Mouse (Mus musculus) midbrain, embryonic 13.5 days (tissue): ENCODE measurements at regions not wholly inside any gene's neighbourhood (a gene's known extent, or its start where the extent isn't known, plus 50 kb on each side); places are given as distances from the start of the nearest gene placed in this dataset.
A peak's percentile ranks its signal among the peaks of the same experiment; 100 is the strongest.
"Not testable (repeated sequence)": the region's sequence is repeated elsewhere in the genome, so short reads cannot be mapped to it uniquely, and the experiment has no call there.

Source experiments
- ATAC-seq: fragments of 200-750 bp; cut with Nextera tagmentation; 2 replicates; pipeline ENCODE4 v1.8.0; 2017; ENCODE audit warnings: mild to moderate bottlenecking, moderate TSS enrichment, moderate library complexity
- H3K27ac ChIP-seq: fragments of 300-500 bp; sonication (generic); 2 replicates; pipeline ENCODE4 v1.5.1; 2015; ENCODE audit warnings: inconsistent platforms, mild to moderate bottlenecking, moderate library complexity
- H3K27me3 ChIP-seq: fragments of 300-500 bp; sonication (generic); 2 replicates; pipeline ENCODE4 v1.6.1; 2015; ENCODE audit warnings: mild to moderate bottlenecking, inconsistent platforms
- H3K36me3 ChIP-seq: fragments of 300-500 bp; sonication (generic); 2 replicates; pipeline ENCODE4 v1.6.1; 2015; ENCODE audit warnings: mild to moderate bottlenecking, inconsistent platforms
- H3K4me1 ChIP-seq: fragments of 300-500 bp; sonication (generic); replicated peaks from 2 replicates; pipeline ENCODE4 v1.6.1; 2015; ENCODE audit warnings: inconsistent platforms
- H3K4me2 ChIP-seq: fragments of 300-500 bp; sonication (generic); replicated peaks from 2 replicates; pipeline ENCODE4 v1.6.1; 2015; ENCODE audit warnings: moderate library complexity, mild to moderate bottlenecking, inconsistent platforms
- H3K4me3 ChIP-seq: fragments of 300-500 bp; sonication (generic); replicated peaks from 2 replicates; pipeline ENCODE4 v1.5.1; 2015; ENCODE audit warnings: mild to moderate bottlenecking, inconsistent platforms
- H3K9ac ChIP-seq: fragments of 300-500 bp; sonication (generic); replicated peaks from 2 replicates; pipeline ENCODE4 v1.6.1; 2015; ENCODE audit warnings: mild to moderate bottlenecking, inconsistent platforms
- H3K9me3 ChIP-seq: fragments of 300-500 bp; sonication (generic); 2 replicates; pipeline ENCODE4 v1.6.1; 2016; ENCODE audit warnings: mild to moderate bottlenecking, inconsistent platforms
- WGBS: fragments of 180-500 bp; shearing (Covaris S2); methylation state at CpG from one replicate; pipeline ENCODE4 v1.1.7; 2015; 5-methylcytosine and 5-hydroxymethylcytosine counted together

DNA sequence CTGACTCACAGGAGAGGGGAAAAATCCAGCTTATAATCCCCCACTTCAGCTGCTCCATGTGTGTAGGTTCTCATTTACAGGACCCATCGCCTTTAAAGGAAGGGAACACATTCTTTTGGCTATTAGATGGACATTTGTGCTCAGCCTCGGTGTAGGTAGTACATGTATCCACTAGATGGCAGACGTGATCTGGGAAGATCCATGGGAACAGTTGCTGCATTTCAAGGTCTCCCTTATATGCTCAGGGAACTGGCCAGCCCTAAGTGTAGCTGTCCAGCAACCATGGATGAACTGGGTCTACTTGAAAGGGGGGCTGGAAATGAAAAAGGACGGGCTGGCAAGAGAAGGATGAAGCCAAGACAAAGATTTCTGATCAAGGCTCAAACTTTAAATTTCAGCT is 124.0 kb downstream of the Akain1 start:
- Histone ChIP-seq H3K36me3 (no peaks in the 10 kb centered on the region), H3K4me1 (no peaks in the 10 kb centered on the region), H3K27me3 (no peaks in the 10 kb centered on the region), H3K9me3 (no peaks in the 10 kb centered on the region), H3K4me3 (no peak overlapping the region), H3K9ac (no peak overlapping the region), H3K4me2 (no peak overlapping the region), H3K27ac (no peak overlapping the region)
- WGBS, result 17% methylated on average over 4 of the region's 4 CpGs
- peak; percentile 90 for ATAC-seq

DNA sequence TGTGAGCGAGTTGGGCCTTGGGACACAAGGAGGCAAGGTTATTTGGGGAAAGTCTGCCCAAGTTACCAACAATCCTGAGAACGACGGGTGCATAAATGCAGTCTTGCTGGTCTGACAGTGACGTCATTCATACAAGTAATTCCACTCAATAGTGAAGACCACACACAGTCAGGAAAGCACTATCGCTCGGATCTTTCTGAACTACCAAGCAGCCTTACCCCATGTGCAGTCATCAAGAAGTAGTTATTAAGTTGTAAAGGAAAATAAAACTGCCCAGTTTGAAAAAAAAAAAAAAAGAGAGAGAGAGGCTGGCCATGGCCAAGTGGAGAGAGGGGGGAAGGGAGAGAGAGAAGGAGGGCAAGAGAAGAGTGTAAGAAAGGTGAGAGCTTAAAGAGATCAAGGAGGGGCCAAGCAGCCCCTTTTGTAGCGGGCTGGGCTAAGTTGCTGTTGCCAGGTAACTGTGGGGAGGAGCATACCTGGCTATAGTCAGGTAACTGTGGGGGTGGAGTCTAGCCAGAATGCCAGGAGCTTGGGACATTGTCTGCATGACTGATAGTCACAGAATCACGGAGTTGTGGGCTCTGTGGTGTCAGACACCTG is 132.0 kb downstream of the Akain1 start:
- not testable (repeated sequence) for H3K4me2 ChIP-seq, ATAC-seq, H3K36me3 ChIP-seq, H3K9ac ChIP-seq, H3K27ac ChIP-seq, H3K27me3 ChIP-seq, H3K4me1 ChIP-seq, H3K4me3 ChIP-seq, H3K9me3 ChIP-seq
- WGBS, result 70% methylated on average over 8 of the region's 8 CpGs

- Histone ChIP-seq H3K4me2 (no peak overlapping the region), H3K9me3 (no peaks in the 10 kb centered on the region), H3K9ac (no peak overlapping the region), H3K4me1 (no peaks in the 10 kb centered on the region), H3K27me3 (no peaks in the 10 kb centered on the region), H3K27ac (no peak overlapping the region), H3K36me3 (no peaks in the 10 kb centered on the region), H3K4me3 (no peak overlapping the region)
- WGBS, result 79% methylated on average over 4 of the region's 4 CpGs
- ATAC-seq, result no peak
Measured at GRCm38 (mm10) chr17:69590553-69590952, 151.4 kb downstream of the Akain1 start.

DNA sequence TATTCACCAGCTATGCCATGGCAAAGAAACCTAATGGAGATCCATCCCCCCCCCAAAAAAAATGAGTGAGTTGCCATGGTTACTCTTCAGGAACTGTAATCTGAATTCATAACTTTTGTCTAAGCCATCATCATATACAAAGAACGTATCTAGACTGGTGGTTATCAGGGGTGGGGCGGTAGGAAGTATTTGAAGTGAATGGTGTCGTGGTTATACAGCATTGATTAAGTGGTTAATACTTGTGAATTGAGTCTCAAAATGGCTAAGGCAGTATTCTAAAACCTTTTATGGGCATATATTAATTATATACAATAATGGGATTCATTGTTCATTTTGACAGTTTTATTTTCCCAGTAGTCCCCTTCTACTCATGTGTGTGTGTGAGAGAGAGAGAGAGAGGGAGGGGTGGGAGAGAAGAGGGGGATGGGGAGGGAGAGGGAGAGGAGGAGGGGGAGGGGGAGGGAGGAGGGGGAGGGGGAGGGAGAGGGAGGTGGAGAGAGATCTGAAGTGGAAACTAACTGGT is 158.7 kb downstream of the Akain1 start:
- Histone ChIP-seq H3K36me3 (no peaks in the 10 kb centered on the region), H3K27me3 (no peaks in the 10 kb centered on the region), H3K4me1 (no peaks in the 10 kb centered on the region), H3K4me2 (no peak overlapping the region), H3K27ac (no peak overlapping the region), H3K9ac (no peak overlapping the region), H3K9me3 (no peaks in the 10 kb centered on the region), H3K4me3 (no peak overlapping the region)
- WGBS, result 87% methylated on average over 3 of the region's 3 CpGs
- ATAC-seq, result no peak

GRCm38 (mm10) chr17:69598461-69598860 is 159.3 kb downstream of the Akain1 start:
- H3K27ac ChIP-seq, result no peak overlapping the region
- WGBS, result 97% methylated on average over 5 of the region's 5 CpGs
- ATAC-seq, result no peak
- H3K9ac ChIP-seq, result no peak overlapping the region
- no peak overlapping the region for H3K4me3 ChIP-seq
- H3K4me1 ChIP-seq, result no peaks in the 10 kb centered on the region
- H3K4me2 ChIP-seq, result no peak overlapping the region
- H3K9me3 ChIP-seq, result no peaks in the 10 kb centered on the region
- no peaks in the 10 kb centered on the region for H3K27me3 ChIP-seq
- H3K36me3 ChIP-seq, result no peaks in the 10 kb centered on the region

- Histone ChIP-seq H3K4me2 (no peak overlapping the region), H3K9ac (no peak overlapping the region), H3K36me3 (no peaks in the 10 kb centered on the region), H3K4me1 (no peaks in the 10 kb centered on the region), H3K27ac (no peak overlapping the region), H3K9me3 (no peaks in the 10 kb centered on the region), H3K27me3 (no peaks in the 10 kb centered on the region), H3K4me3 (no peak overlapping the region)
- no peak for ATAC-seq
Measured at GRCm38 (mm10) chr17:69603596-69603995, 164.5 kb downstream of the Akain1 start.

GRCm38 (mm10) chr17:69604698-69605097 is 165.6 kb downstream of the Akain1 start:
- 62% methylated on average over 6 of the region's 6 CpGs for WGBS
- no peaks in the 10 kb centered on the region for H3K27me3 ChIP-seq
- no peak overlapping the region for H3K27ac ChIP-seq
- no peak overlapping the region for H3K4me2 ChIP-seq
- H3K9me3 ChIP-seq, result no peaks in the 10 kb centered on the region
- ATAC-seq, result no peak
- H3K4me1 ChIP-seq, result no peaks in the 10 kb centered on the region
- no peak overlapping the region for H3K4me3 ChIP-seq
- no peaks in the 10 kb centered on the region for H3K36me3 ChIP-seq
- H3K9ac ChIP-seq, result no peak overlapping the region

DNA sequence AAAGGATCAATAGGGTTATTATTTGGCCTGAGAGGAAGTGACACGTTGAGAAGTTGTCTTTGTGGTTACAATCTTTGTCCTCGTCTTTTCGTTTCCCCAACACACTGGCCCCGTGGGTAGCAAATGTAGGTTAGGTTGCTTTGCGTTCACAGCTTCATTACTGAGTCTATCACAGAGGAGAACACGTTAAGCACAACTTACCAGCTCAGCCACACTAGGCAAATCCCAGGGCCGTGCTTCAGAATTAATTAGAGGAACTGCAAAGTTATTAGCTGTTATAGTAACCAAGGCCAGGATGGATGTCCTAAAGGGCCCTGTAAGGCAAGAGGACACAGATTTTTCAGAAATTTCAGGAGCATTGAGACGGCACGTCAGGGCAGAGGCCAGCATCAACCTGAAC is 166.3 kb downstream of the Akain1 start:
- no peaks in the 10 kb centered on the region for H3K9me3 ChIP-seq
- H3K4me2 ChIP-seq, result no peak overlapping the region
- no peak overlapping the region for H3K4me3 ChIP-seq
- WGBS, result 86% methylated on average over 9 of the region's 9 CpGs
- H3K27me3 ChIP-seq, result no peaks in the 10 kb centered on the region
- ATAC-seq, result no peak
- H3K9ac ChIP-seq, result no peak overlapping the region
- H3K4me1 ChIP-seq, result no peaks in the 10 kb centered on the region
- H3K27ac ChIP-seq, result no peak overlapping the region
- H3K36me3 ChIP-seq, result no peaks in the 10 kb centered on the region

GRCm38 (mm10) chr17:69631411-69631810 is 192.3 kb downstream of the Akain1 start:
- H3K27ac ChIP-seq, result no peak overlapping the region
- H3K4me2 ChIP-seq, result no peak overlapping the region
- no peaks in the 10 kb centered on the region for H3K36me3 ChIP-seq
- no peaks in the 10 kb centered on the region for H3K9me3 ChIP-seq
- 78% methylated on average over 3 of the region's 3 CpGs for WGBS
- no peak overlapping the region for H3K9ac ChIP-seq
- no peaks in the 10 kb centered on the region for H3K4me1 ChIP-seq
- no peak for ATAC-seq
- no peaks in the 10 kb centered on the region for H3K27me3 ChIP-seq
- no peak overlapping the region for H3K4me3 ChIP-seq

DNA sequence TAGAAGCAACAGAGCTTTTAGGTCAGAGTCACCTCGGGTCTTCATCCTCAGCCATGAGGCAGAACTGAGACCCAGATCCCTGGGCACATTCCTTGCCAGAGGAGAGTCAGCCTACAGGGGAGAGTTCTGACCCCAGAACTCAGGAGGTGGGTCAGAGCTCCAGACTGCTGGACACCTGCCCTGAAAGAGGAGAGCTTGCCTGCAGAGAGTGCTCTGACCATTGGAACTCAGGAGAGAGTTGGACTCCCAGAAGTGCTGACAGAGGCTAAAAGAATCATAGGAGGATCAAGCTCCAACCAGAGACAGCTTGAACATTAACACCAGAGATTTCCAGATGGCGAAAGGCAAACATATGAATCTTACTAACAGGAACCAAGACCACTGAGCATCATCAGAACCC is 211.4 kb downstream of the Akain1 start:
- H3K36me3 ChIP-seq, H3K27me3 ChIP-seq, H3K9ac ChIP-seq, H3K4me2 ChIP-seq, H3K4me1 ChIP-seq, ATAC-seq, H3K9me3 ChIP-seq, H3K27ac ChIP-seq, H3K4me3 ChIP-seq: not testable (repeated sequence)
- WGBS, result 77% methylated on average over 2 of the region's 2 CpGs

- no peak overlapping the region for H3K4me2 ChIP-seq
- WGBS, result 36% methylated on average over 2 of the region's 2 CpGs
- ATAC-seq, result no peak
- no peak overlapping the region for H3K4me3 ChIP-seq
- H3K36me3 ChIP-seq, result no peaks in the 10 kb centered on the region
- no peaks in the 10 kb centered on the region for H3K27me3 ChIP-seq
- H3K9ac ChIP-seq, result no peak overlapping the region
- H3K27ac ChIP-seq, result no peak overlapping the region
- H3K9me3 ChIP-seq, result no peaks in the 10 kb centered on the region
- H3K4me1 ChIP-seq, result no peaks in the 10 kb centered on the region
Measured at GRCm38 (mm10) chr17:69654586-69654985, 215.5 kb downstream of the Akain1 start.

GRCm38 (mm10) chr17:69672530-69672929 is 233.4 kb downstream of the Akain1 start:
- no peak for ATAC-seq
- no peaks in the 10 kb centered on the region for H3K9me3 ChIP-seq
- H3K4me2 ChIP-seq, result no peak overlapping the region
- no peak overlapping the region for H3K27ac ChIP-seq
- no peak overlapping the region for H3K4me3 ChIP-seq
- WGBS, result 90% methylated on average over 3 of the region's 3 CpGs
- no peaks in the 10 kb centered on the region for H3K27me3 ChIP-seq
- H3K36me3 ChIP-seq, result no peaks in the 10 kb centered on the region
- H3K9ac ChIP-seq, result no peak overlapping the region
- no peaks in the 10 kb centered on the region for H3K4me1 ChIP-seq

GRCm38 (mm10) chr17:69683091-69683490 is 244.0 kb downstream of the Akain1 start:
- H3K36me3 ChIP-seq, result no peaks in the 10 kb centered on the region
- peaks cover 12% of the 10 kb centered on the region; the same call in 1 of the 2 replicates for H3K4me1 ChIP-seq
- WGBS, result 90% methylated on average over 5 of the region's 5 CpGs
- no peak overlapping the region for H3K4me2 ChIP-seq
- no peak overlapping the region for H3K27ac ChIP-seq
- H3K9me3 ChIP-seq, result no peaks in the 10 kb centered on the region
- no peak overlapping the region for H3K4me3 ChIP-seq
- H3K27me3 ChIP-seq, result no peaks in the 10 kb centered on the region
- no peak overlapping the region for H3K9ac ChIP-seq
- ATAC-seq, result no peak
